Mouse (Mus musculus) spleen, postnatal 14 days (tissue): ENCODE results near the gene Npm3.
A peak's percentile ranks its signal among the peaks of the same experiment; 100 is the strongest.

Experiments used
- DNase-seq, 2 experiments: peaks; one replicate each; pipeline ENCODE4 v3.0.0; 2021 to 2022; ENCODE audit warnings: low spot score in 2 of 2

Npm3 gene

DNA sequence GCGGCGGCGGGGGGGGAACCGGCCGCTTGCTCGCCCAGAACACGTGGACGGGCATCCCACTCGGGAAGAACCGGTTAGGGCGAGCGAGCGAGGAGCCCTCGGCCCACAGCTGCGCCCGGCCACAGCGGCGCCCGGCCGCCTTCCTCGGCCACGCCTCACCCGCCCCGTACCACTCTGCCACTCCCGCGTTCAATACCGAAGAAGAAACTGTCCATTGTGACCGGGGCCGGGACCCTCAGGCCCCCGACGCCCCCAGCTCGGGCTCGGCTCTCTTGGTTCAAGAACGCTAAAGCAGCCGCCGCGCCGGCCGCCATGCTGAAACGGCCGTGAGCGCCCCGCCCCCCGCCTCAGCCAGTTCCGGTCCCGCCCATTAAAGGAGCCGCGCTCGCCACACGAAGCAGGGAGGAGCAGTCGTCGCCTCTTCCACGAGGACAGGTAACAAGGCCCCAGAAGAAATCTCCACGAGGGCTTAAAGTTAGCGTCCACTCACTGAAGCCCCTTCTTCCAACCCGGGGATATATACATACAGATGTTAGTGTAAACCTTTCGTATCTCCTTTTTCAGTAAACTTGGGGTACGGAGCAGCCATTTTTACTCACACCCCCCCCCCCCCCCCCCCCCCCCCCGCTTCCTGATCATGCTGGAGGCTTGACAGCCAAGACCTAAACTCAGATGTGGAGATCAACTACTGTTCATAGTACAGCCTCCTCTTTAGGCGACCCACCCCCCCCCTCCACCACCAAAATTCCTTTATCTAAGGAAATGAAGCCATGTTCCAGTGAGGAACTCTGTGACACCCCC is at the start of gene Npm3:
TSS of gene Npm3 (minus strand) at position 349 of the 801 bp plus-strand sequence.
- peak; percentile 75 to 82 for DNase-seq

DNA sequence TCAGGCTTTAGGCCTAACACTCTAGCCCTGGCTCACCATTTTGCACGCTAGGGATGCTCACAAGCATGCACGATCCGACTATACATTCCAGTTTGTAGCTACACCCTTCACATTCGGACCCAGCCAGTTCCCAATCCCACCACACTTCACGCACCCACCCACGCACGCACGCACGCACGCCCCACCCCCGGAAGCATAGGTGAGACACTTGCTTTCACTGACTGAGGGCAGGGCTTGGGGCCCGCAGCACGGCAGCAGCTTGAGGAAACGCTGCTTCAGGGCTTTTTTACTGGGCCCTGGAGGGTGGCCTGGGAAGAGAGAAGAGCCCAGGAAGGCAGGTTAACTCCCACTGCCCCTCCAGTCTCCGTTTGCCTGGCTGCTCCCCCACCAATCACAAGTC is 47.5 kb upstream of the Npm3 start:
- DNase-seq = no peak

DNA sequence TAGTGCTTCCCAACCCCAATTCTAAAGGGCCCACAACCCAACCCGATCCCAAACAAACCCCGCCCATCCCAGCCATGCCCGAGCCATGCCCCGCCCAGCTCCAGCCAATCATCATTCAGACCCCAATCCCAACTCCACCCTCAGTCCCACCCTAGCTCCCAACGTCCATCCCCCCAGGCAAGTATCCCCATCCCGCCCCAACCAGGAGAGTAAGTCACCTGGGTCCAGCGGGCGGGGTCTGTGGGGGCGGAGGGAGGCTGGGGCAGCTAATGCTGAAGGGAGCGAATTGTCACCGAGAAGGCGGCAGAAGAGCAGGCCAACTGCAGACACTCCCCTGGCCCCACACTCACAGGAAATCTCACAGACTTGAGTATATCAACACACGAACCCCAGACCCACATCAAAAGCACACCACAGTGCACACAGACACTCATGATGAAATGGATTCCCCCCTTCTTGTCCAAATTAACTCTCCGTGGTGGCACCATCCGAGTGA is 46.7 kb upstream of the Npm3 start:
- DNase-seq = no peak

DNA sequence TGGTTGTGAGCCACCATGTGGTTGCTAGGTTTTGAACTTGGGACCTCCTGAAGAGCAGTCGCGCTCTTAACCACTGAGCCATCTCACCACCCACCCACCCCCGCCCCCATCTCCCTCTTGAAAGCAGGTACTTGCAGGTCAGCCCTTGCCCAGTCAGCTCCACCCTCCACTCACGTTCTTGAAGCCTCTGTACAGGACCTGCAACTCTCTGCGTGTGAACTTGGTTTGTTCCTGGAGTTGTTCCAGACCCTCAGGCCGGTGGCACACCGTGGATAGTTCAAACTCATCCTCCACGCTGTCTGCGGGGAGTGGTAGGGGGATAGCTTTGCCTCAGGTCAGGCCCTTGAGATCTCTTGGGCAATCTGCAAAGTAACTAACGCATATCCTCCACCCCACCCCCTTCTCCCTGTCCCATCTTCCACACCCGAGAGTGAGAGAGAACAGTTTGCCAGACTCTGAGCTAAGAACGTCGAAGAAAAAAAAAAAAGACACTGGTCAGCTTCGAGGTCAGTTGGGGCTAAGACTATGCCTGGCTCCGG is 46.1 kb upstream of the Npm3 start:
- DNase-seq = no peak

DNA sequence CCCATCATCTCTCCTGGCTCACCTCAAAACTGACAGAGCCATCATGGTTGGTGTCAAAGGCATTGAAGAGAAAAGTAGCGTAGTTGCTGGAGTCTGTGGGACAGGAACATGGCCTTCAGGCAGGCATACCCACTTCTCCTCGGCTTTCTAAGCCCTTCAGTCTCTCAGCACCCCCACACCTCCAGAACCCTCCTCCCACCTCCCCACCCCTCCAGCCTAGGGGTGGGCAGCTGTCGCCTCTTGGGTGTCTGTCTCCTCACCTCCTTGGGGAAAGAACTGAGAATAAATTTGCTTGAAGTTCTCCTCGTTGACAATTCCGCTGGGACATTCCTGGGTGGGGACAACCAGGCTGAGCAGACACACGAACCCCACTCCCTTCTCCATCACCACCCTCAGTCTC is 45.3 kb upstream of the Npm3 start:
- DNase-seq = no peak

DNA sequence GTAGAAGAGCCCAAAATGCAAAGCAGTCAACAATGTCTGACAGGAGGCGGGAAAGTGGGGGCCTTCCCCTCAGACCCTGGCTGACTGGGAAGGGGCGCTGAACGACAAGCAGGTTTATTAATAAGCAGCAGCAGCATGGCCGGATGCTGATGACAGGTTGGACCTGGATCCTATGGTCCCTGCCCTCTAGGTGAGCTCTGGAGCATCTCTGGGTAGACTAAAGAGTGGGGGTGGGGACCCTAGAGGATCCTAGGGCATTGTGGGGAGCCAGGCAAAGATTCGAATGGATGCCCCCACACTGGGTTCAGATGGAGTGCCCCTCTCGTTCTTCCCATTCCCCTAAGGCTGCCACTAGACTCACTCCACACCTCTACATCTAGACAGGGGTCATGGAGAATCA is 43.0 kb upstream of the Npm3 start:
- DNase-seq = no peak

DNA sequence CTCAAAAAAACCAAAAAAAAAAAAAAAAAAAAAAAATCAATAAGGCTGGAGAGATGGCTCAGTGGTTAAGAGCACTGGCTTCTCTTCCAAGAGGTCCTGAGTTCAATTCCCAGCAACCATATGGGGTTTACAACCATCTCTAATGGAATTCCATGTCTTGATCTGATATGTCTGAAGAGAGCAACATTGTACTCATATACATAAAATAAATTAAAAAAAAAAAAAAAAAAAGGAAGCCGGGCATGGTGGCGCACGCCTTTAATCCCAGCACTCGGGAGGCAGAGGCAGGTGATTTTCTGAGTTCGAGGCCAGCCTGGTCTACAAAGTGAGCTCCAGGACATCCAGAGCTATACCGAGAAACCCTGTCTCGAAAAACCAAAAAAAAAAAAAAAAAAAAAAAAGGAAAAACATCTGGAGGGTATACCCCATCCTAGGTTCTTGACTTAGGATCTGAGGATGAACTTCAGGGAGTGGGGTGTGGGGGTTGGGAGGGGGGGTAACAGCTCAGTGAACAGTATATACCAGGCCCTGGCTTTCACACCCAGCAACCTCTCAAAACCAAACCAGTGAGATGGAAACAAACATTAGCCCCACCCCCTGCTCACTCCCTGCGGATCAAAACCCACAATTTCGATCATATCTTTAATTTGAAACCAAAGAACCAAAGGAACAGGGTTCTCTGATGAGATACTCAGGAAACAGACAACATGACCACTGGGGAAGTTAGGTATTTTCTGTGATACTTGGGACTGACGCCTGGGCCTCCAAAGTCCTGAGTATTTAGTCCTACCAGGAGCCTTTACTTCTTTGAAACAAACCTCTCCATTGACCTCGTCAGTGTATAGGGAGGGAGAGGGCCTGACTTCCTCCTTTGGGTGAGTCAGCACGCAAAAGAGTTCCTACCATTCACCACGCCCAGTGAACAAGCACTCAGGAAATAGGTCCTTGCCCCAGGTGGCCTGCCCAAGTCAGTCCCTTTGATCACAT is 40.8 kb upstream of the Npm3 start:
- no peak for DNase-seq

DNA sequence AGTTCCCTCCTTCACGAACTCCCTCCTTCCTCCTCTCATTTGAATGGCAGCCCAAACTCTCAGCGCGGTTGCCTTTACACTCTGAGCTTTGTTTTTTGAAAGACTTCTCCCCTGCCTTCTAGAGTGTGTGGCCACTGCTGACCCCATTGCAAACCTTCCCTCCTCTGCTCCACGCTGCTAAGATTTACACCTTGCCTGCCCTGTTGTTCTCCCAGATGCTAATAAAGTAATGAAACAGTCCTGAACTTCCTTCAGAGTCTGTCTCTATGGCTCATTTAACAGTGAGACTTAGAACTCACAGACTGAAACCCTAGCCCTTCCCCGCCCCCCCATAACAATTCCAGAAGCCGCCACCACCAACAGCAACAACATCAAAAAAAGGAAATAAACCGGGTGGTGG is 40.0 kb upstream of the Npm3 start:
- no peak for DNase-seq

DNA sequence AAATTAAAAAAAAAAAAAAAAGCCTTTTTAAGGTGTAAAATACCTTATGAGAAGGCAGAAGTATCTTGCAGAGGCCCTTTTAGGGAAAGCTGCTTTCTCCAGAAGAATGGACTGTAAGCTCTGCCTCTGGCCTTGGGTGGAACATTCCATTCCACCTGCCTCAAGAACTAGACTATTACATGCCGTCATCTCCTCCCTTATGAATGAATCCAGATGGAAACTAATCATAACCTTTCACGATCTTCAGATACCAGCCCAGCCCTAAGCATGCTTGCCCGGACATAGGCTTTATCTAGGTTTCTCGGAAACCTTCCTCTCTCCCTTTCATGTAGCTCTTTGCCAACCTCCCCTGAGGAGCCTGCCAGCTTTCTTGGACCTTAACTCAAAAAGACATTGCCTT is 38.9 kb upstream of the Npm3 start:
- no peak for DNase-seq

DNA sequence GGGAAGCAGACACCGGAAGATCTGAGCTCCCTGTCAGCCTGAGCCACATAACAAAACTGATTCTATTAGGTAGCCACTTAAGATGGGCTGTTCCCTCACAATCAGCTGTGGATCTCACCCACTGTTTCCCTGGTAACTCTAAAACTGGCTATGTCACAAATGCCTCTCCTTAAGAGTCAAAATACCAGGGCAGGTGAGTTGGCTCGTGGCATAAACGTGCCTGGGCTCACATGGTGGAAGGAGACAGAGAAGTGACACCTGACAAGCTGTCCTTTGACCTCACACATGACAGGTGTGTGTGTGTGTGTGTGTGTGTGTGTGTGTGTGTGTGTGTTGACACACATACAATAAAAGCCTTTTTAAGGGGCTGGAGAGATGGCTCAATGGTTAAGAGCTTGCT is 38.1 kb upstream of the Npm3 start:
- no peak for DNase-seq

DNA sequence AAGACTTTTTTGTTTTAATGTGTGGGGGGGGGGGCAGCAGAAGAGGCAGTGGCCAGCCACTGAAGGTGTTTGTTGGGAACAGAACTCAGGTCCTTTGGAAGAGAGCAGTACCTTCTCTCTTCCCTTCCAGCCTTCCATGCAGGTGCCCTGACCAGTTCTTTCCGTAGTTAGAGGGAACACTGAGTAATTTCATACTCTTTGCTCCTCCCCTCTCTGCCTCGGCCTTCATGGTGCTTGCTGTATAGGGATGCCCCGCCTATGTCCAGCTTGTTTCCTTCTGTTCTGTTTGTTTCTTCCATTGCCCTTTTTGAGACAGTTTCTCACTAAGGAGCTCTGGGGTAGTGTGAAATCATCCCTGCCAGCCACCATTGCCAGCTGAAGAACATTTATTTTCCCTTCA is 36.1 kb upstream of the Npm3 start:
- DNase-seq = no peak

DNA sequence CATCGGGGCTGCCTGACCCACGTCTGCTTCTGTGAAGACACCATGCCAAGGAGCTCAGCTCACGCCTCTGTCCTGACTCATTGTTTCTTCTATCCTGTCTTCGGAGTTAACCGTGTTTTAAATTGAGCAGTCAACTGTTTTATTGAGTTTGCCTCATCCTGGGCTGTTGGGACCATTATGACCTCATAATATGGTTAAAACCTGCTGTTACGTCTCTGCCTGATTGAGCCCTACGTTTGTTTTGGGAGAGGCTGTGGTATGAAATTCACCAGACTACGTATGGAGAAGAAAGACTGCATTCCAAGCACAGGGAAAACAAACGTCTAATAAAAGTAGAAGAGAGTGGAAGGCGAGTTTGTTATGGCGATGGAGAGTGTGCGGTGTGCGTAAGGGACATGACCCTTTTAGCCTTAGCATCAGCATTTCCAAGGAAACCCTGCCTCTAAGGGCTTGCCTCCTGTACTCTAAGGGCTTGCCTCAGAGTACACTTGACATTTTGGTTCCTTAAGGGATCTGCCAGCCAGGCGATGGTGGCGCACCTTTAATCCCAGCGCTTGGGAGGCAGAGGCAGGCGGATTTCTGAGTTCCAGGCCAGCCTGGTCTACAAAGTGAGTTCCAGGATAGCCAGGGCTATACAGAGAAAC is 34.7 kb upstream of the Npm3 start:
- no peak for DNase-seq

DNA sequence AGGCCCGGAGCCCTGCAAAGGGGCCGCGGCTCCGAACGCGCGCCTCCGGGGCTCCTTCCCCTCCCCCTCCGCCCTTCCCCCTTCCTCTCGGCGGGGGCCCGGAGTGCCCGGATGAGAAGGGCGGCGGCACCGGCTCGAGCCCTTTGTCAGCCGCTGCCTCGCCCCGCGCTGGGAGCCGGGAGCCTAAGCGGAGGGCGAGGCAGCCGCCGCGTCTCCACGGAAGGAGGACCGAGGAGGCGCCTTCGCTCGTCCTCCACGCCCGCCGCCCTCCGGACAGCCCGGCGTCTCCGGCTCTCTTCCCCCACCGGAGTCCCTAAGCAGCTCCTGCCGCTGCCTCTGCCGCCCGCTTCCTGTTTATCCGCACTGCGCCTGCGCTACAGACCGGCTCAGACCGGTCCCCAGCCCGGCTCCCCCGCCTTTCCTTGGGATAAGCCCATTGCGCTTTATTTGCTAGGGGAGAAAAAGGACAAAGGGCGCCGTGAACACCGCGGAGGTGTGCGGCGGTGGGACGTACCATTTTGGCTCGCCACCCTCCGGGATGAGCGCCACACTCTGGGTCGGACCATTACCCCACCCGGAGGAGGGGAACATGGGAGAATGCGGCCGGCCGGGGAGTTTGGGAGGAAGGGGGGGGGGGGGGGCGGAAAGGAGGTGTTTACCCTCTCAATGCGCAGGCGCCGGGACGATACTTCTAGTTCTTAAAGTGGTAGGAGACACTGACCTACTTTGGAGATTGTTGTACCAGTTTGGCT is 34.0 kb upstream of the Npm3 start, which contains the start of gene Mgea5:
TSS of gene Mgea5 (minus strand) at position 657 of the 752 bp plus-strand sequence.
- DNase-seq = peak; percentile 94 to 96

DNA sequence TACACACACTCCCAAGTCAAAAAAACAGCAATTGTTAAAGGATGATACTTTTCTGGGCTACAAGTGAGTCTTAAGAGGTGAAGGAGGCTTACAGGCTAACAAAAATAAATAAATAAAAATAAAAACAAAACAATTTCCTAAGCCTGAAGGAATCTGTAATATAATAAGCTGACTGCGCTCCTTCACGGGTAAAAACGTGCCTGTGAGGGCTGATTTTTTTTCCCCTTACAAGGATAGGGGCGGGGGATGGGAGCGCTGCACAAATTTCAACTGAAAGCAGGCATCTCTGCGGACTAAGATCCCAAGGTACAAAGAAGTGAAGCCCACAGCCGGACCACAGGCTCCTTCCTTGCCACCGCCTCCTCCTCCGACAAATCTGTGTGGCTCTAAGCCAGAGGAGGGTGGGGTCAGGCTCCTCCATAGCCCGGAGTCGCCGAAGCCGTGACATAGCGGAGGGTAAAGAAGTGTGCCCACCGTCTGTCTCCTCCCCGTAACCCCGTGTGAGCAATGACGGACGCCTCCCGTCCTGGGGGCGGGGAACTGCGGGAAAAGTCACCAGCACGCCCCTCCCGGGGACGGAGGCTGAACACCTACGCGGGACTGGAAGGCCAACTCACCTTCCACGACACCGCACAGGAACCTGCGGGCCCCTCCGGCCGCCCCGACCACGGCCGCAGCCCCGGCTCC is 33.1 kb upstream of the Npm3 start:
- DNase-seq = peak; percentile 58 to 73

DNA sequence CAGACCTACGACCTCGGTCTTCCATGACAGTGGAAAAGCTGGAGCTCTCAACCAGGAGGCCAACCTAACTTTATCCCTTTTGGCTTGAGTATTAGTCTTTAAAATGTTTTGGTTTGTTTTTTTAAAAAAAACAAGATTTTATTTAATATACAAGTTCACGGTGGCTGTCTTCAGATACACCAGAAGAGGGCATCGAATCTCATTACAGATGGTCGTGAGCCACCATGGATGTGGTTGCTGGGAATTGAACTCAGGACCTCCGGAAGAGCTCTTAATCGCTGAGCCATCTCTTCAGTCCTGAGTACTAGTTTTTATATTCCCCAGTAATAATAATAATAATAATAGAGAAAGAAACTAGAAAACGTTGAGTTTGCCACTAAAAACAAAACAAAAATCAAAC is 32.3 kb upstream of the Npm3 start:
- no peak for DNase-seq

DNA sequence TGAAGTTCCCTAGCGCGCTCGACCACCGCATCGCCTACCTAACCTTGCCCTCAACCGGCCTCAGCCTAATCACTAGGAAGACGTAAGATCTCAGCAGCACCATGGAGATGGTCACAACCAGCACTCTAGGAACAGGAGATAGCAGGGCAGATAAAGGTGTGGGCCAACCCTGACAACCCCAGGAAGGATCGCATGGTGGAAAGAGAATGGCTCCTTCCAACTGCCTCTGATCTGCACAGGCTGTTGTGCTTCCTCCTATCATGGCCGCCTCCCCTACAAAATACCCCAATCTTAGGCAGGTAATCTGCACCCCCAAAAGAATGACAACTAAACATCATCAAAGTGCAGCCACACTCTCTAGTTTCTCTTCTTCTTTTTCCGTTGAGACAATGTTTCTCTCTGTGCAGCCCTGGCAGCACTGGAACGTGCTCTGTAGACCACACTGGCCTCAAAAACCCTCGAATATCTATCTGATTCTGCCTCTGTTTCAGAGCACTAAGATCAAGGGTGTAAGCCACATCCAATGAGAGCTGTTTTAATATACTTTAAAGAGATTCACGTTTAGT is 31.0 kb upstream of the Npm3 start:
- DNase-seq = no peak

DNA sequence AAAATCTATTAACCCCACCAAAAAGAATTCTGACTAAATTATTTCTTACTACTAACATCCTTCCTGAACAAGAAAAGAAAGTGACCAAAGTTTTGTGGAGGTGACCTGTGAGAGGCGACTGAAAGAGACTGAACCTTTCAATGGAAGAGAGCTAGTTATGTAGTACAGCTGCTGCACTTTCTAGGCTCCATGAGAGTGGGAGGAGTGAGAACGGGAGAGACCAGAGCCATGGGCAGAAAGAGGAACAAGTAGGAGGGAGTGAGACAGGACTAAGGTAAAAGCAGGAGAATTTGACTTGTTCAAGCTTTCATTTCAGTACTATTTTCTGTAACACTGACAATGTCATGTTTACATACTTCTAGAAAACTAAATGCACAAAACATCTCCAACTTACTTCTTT is 26.1 kb upstream of the Npm3 start:
- DNase-seq = no peak

DNA sequence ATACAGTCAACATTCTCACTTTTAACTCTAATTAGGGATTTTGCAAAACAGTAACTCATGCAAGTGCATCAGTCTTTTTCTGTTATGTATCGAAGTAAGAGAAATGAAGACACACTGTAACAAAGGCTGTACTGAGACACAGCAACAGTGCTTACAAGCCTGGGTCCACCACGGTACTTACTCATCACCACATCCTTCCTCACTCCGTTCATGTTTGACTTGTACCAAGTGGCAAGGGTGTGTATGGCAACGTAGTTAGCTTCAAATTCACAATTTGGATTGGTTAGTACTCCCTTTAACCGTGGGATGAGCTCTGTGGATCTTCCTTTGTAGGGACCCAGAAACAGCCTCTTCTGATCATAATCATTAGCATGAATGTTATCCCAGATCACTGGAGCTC is 22.1 kb upstream of the Npm3 start:
- no peak for DNase-seq

DNA sequence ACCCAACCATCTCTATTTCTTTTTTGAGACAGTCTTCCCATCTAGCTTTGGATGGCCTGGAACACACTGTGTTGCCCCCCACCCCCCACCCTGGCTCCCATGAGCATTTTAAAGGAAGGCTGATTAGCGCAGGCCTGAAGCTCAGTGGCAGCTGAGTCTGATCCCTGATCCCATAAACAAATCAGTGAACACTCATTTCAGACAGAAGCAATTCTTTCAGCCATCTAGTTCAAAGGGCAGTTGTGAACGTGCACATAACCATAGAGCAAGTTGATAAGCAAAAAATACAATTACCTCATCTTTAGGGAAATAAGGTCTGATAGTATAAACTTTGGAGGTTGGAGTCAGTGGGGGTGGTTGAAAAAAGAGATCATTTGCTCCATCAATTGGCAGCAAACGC is 11.4 kb upstream of the Npm3 start:
- DNase-seq = no peak

DNA sequence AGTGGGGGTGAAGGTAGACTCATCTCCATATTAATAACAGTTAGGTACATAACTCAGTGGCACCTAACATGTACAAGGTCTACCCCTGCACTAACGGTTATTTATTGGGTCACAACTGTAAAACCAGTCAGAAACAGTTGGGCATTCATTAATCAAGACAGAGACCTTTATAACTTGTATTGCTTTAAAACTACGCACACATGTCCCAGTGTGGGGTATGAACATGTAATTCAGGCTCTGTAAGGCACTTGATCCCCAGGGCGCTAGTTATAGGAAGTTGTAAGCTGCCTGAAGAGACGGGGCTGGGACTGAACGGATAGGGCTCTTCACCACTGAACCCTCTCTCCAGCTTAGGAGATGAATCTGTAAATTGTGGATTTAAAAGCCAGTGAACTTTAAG is 9.3 kb upstream of the Npm3 start:
- no peak for DNase-seq
